Comparison of ENCODE assay signal across 25 mouse cellular contexts in the genomic region with DNA sequence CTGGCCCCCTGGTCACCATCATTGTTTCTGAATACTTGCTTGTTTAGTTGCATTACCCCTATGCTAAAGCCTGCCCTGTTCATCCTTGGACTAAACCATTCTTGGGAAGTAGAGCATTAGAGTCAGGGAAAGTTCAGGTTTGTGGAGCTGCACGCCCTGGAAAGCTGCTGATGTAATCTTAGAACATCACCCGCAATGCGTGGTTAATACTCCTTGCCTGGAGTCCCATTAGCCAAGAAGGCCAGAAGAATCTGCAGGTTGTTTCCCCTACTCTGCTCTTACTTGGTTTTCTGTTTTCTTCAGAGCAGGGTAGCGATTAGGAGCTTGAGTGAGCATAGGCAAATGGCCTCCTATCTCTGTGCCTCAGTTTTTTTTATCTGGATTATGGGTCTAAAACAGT. TPM values are rescaled to one million over a fixed set of nuclear protein-coding genes. Genes with fewer than 3 reads are reported as not detected.
"Had no signal": no experiment of that assay in that cellular context is flagged by ENCODE, and none has a peak within 500 bp of the region (broad histone marks: within the 10 kb centered on the region; RNA-seq: fewer than 3 reads in every experiment).

No protein-coding gene starts in this region.

- DNase-seq: gastrocnemius, postnatal 14 days; gastrocnemius, postnatal 36 days; heart, adult 2 months; heart, postnatal 14 days; heart, postnatal 36 days; kidney, adult 18-20 months; kidney, adult 8-10 months; kidney, postnatal 10 days; kidney, postnatal 25 days; kidney, postnatal 4 days; layer of hippocampus, adult 9-11 months; layer of hippocampus, postnatal 36 days; liver; liver, embryonic 13.5 days had no signal

- H3K4me2 ChIP-seq: heart, embryonic 11.5 days; heart, embryonic 13.5 days; heart, embryonic 15.5 days; hindbrain, embryonic 13.5 days; hindbrain, embryonic 15.5 days; intestine, embryonic 15.5 days; limb, embryonic 12.5 days; liver, embryonic 11.5 days; liver, embryonic 13.5 days had no signal

- H3K27ac ChIP-seq: heart, adult 2 months; heart, embryonic 13.5 days; heart, embryonic 15.5 days; hindbrain, embryonic 13.5 days; hindbrain, embryonic 15.5 days; intestine, embryonic 15.5 days; layer of hippocampus, adult 2 months; limb, embryonic 10.5 days; limb, embryonic 12.5 days; liver, embryonic 13.5 days had no signal

- H3K4me3 ChIP-seq: heart, adult 2 months; heart, embryonic 13.5 days; heart, embryonic 15.5 days; hindbrain, embryonic 13.5 days; hindbrain, embryonic 15.5 days; intestine, embryonic 15.5 days; layer of hippocampus, adult 2 months; limb, embryonic 10.5 days; limb, embryonic 12.5 days; liver, embryonic 13.5 days had no signal

- H3K4me1 ChIP-seq: heart, embryonic 15.5 days; intestine, embryonic 15.5 days; liver, embryonic 13.5 days had no signal

- H3K27me3 ChIP-seq: heart, embryonic 13.5 days; heart, embryonic 15.5 days; hindbrain, embryonic 13.5 days; hindbrain, embryonic 15.5 days; intestine, embryonic 15.5 days; limb, embryonic 12.5 days; liver, embryonic 13.5 days had no signal

- H3K36me3 ChIP-seq: heart, embryonic 15.5 days; intestine, embryonic 15.5 days; liver, embryonic 13.5 days had no signal

RNA-seq across cellular contexts. Expression of gene Atf3, which starts 26.0 kb away (rescaled TPM):
- polyA plus RNA-seq: inflammation-experienced regulatory T-cells, adult 6 months had no signal
